Mouse (Mus musculus): ENCODE results near the gene Ica1. TPM values are rescaled to one million over a fixed set of nuclear protein-coding genes. Genes with fewer than 3 reads are reported as not detected.

The Ica1 gene
- polyA plus RNA-seq, 1 experiment from 2014 or later = 11.0 TPM

DNA sequence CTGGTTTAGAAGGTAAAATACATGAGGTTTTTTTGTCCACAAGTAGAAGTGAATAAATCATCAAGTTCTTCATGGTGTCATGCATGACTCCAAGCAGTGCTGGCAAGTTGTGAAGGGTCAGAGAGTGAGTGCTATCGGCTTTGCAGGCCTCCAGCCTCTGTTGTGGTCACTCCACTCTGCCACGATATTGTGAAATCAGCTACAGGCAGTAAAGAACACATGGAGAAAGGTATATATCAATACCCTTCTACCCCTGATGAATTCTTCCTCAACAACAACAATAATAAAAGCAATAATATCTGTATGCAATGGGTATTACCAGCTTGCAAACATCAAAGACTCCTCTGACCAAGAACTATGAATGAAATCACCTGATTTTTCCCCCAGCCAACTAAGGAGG lies 47.9 kb downstream of the Ica1 start:
- Histone ChIP-seq H3K4me2 (replicated peaks; ENCODE audit: low read depth) (no peak overlapping the region), H3K4me3 (ENCODE audit: low read depth, low read length) (no peak overlapping the region), H3K9ac (ENCODE audit: low read depth, low read length) (no peak overlapping the region), H3K27me3 (replicated peaks; ENCODE audit: control insufficient read depth, insufficient read depth, low read length) (no peaks in the 10 kb centered on the region), H3K9me3 (ENCODE audit: control insufficient read depth) (no peaks in the 10 kb centered on the region), H3K36me3 (ENCODE audit: control insufficient read depth, insufficient read depth) (no peaks in the 10 kb centered on the region), H3K4me1 (replicated peaks; ENCODE audit: control insufficient read depth, insufficient read depth, low read length) (no peaks in the 10 kb centered on the region), H3K27ac (ENCODE audit: low read depth, low read length) (no peak overlapping the region)
- 92% methylated on average over 2 of the region's 2 CpGs for WGBS
- no peak for TF ChIP-seq CTCF (IDR thresholded peaks at IDR 0.05; ENCODE audit: low read depth)
- no peak for ATAC-seq

DNA sequence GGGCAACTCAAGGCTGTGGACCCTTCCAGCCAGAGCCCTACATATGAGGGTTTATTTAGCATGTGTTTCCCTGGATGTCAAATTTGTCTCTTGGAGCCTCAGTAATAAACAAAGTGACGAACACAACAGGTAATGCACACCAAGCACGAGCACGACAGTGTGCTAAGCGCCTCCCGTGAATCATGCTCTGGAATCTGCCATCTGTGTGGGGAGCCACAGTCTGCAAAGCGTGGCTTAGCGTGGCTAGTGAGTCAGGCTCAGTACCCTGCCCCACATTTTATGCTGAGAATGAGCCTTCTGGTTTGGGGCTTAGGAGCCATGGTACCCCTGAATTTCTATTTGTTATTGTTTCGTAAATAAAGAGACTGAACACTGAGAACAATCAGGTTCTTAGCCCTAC lies 50.5 kb downstream of the Ica1 start:
- no peaks in the 10 kb centered on the region for H3K36me3 ChIP-seq (ENCODE audit: control insufficient read depth, insufficient read depth)
- no peaks in the 10 kb centered on the region for H3K9me3 ChIP-seq (ENCODE audit: control insufficient read depth)
- no peak overlapping the region for H3K27ac ChIP-seq (ENCODE audit: low read depth, low read length)
- no peak overlapping the region for H3K9ac ChIP-seq (ENCODE audit: low read depth, low read length)
- no peak for TF ChIP-seq CTCF (IDR thresholded peaks at IDR 0.05; ENCODE audit: low read depth)
- H3K4me2 ChIP-seq (replicated peaks; ENCODE audit: low read depth) = no peak overlapping the region
- H3K4me1 ChIP-seq (replicated peaks; ENCODE audit: control insufficient read depth, insufficient read depth, low read length) = no peaks in the 10 kb centered on the region
- no peaks in the 10 kb centered on the region for H3K27me3 ChIP-seq (replicated peaks; ENCODE audit: control insufficient read depth, insufficient read depth, low read length)
- 88% methylated on average over 8 of the region's 8 CpGs for WGBS
- H3K4me3 ChIP-seq (ENCODE audit: low read depth, low read length) = no peak overlapping the region
- ATAC-seq = no peak

DNA sequence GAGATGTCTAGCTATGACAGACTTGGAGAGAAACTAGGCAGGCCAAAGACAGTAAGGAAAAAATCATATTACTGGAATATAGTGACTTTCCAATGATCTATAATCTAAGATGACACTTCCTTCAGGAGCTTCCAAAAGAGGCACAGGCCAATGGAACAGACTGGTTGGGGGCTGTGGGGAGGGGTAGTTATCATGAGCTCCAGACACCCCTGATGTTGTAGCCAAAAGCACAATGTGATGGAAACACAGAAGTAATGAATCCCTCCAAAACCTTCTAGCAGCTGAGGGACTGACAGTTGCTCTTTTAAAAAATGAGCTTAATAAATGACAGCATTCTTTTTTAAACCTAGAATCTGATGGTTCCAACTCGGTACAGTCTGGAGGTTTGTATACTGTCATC lies 52.7 kb downstream of the Ica1 start:
- no peak for ATAC-seq
- no peak overlapping the region for H3K27ac ChIP-seq (ENCODE audit: low read depth, low read length)
- TF ChIP-seq CTCF (IDR thresholded peaks at IDR 0.05; ENCODE audit: low read depth) = no peak
- WGBS = 76% methylated on average over 1 of the region's 1 CpGs
- H3K9me3 ChIP-seq (ENCODE audit: control insufficient read depth) = no peaks in the 10 kb centered on the region
- no peak overlapping the region for H3K4me2 ChIP-seq (replicated peaks; ENCODE audit: low read depth)
- H3K4me1 ChIP-seq (replicated peaks; ENCODE audit: control insufficient read depth, insufficient read depth, low read length) = no peaks in the 10 kb centered on the region
- H3K36me3 ChIP-seq (ENCODE audit: control insufficient read depth, insufficient read depth) = no peaks in the 10 kb centered on the region
- no peak overlapping the region for H3K9ac ChIP-seq (ENCODE audit: low read depth, low read length)
- H3K27me3 ChIP-seq (replicated peaks; ENCODE audit: control insufficient read depth, insufficient read depth, low read length) = no peaks in the 10 kb centered on the region
- H3K4me3 ChIP-seq (ENCODE audit: low read depth, low read length) = no peak overlapping the region

DNA sequence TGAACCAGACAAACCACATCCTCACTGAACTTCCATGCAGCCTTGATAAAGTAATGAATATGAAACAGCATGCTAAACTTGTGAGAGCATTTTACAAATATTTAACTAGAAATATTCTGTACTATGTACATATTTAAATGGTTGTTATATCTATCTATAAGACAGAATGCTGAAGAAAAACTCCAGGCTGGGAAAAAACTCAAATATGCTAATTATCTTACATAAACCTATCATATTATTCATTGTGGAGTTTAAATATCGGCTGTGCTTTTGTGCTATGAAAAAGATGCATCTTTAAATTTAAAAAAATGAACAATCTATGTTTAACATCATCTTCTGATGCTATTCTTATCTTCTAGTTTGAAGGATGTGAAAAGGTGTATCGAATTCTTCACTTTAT lies 58.6 kb downstream of the Ica1 start:
- Histone ChIP-seq H3K9me3 (ENCODE audit: control insufficient read depth) (no peaks in the 10 kb centered on the region), H3K27me3 (replicated peaks; ENCODE audit: control insufficient read depth, insufficient read depth, low read length) (no peaks in the 10 kb centered on the region), H3K9ac (ENCODE audit: low read depth, low read length) (no peak overlapping the region), H3K27ac (ENCODE audit: low read depth, low read length) (no peak overlapping the region), H3K4me3 (ENCODE audit: low read depth, low read length) (no peak overlapping the region), H3K4me1 (replicated peaks; ENCODE audit: control insufficient read depth, insufficient read depth, low read length) (no peaks in the 10 kb centered on the region), H3K4me2 (replicated peaks; ENCODE audit: low read depth) (no peak overlapping the region), H3K36me3 (ENCODE audit: control insufficient read depth, insufficient read depth) (no peaks in the 10 kb centered on the region)
- ATAC-seq = no peak
- 91% methylated on average over 2 of the region's 2 CpGs for WGBS
- no peak for TF ChIP-seq CTCF (IDR thresholded peaks at IDR 0.05; ENCODE audit: low read depth)

DNA sequence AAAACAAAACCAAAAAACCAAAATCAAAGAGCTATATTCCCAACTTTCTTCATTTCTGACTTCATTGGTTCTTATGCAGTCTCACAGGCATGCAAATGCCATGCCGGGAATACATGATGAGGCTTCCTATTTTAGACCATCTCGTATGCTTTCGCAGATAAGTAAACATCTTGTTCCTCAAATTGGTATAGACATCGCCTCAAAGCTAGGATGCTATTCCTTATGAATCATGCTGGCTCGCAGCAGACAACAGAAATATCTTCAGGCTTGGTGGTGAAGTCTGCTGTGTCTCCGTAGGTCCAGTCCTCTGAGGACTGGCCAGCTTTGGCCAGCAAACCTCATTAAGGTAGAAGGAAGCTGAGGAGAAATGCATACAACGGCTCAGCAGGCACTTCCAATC lies 60.3 kb downstream of the Ica1 start:
- Histone ChIP-seq H3K36me3 (ENCODE audit: control insufficient read depth, insufficient read depth) (no peaks in the 10 kb centered on the region), H3K4me3 (ENCODE audit: low read depth, low read length) (no peak overlapping the region), H3K4me2 (replicated peaks; ENCODE audit: low read depth) (no peak overlapping the region), H3K27me3 (replicated peaks; ENCODE audit: control insufficient read depth, insufficient read depth, low read length) (no peaks in the 10 kb centered on the region), H3K9ac (ENCODE audit: low read depth, low read length) (no peak overlapping the region), H3K9me3 (ENCODE audit: control insufficient read depth) (no peaks in the 10 kb centered on the region), H3K4me1 (replicated peaks; ENCODE audit: control insufficient read depth, insufficient read depth, low read length) (no peaks in the 10 kb centered on the region), H3K27ac (ENCODE audit: low read depth, low read length) (no peak overlapping the region)
- WGBS = 90% methylated on average over 7 of the region's 7 CpGs
- no peak for TF ChIP-seq CTCF (IDR thresholded peaks at IDR 0.05; ENCODE audit: low read depth)
- no peak for ATAC-seq

DNA sequence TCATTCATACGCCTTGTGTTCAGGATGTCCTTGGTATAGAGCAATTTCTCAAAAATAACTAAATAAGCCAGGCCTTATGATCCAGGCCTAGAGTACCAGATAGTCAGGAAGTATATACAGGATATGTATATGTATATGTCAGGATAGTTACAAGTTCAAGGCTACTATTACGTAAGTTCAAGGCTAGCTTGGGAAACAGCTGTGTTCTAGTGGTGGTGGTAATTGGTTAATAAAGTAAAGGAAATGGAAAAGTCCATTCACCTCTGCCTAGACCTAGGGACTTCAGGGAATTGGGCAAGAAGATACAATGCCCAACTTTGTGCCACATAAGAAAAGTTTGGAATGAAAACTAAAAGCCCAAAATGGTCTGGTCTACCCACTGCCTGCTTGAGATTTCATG lies 61.7 kb downstream of the Ica1 start:
- TF ChIP-seq CTCF (IDR thresholded peaks at IDR 0.05; ENCODE audit: low read depth) = no peak
- 88% methylated on average over 2 of the region's 2 CpGs for WGBS
- Histone ChIP-seq H3K27me3 (replicated peaks; ENCODE audit: control insufficient read depth, insufficient read depth, low read length) (no peaks in the 10 kb centered on the region), H3K4me2 (replicated peaks; ENCODE audit: low read depth) (no peak overlapping the region), H3K9ac (ENCODE audit: low read depth, low read length) (no peak overlapping the region), H3K4me1 (replicated peaks; ENCODE audit: control insufficient read depth, insufficient read depth, low read length) (no peaks in the 10 kb centered on the region), H3K4me3 (ENCODE audit: low read depth, low read length) (no peak overlapping the region), H3K9me3 (ENCODE audit: control insufficient read depth) (no peaks in the 10 kb centered on the region), H3K27ac (ENCODE audit: low read depth, low read length) (no peak overlapping the region), H3K36me3 (ENCODE audit: control insufficient read depth, insufficient read depth) (no peaks in the 10 kb centered on the region)
- ATAC-seq = no peak

DNA sequence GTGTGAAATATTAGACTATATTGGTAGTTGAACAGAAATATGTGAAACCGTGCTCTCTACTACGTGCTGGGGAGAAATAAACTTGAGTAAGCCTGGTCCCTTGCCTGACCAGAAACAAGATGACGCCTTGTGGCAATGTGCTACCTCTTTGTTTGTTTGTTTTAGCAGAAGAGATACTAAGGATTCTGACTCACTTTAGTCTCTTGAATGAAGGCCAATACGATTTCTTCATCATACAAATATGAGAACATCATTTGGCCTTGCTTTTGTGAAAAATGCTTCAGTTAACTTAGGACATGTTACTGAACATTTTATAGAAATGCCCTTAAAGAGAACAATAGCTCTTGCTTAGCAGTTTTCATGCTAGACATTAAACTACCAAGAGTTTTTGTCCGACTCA lies 67.0 kb downstream of the Ica1 start:
- Histone ChIP-seq H3K36me3 (ENCODE audit: control insufficient read depth, insufficient read depth) (no peaks in the 10 kb centered on the region), H3K27me3 (replicated peaks; ENCODE audit: control insufficient read depth, insufficient read depth, low read length) (no peaks in the 10 kb centered on the region), H3K9ac (ENCODE audit: low read depth, low read length) (no peak overlapping the region), H3K4me2 (replicated peaks; ENCODE audit: low read depth) (no peak overlapping the region), H3K4me3 (ENCODE audit: low read depth, low read length) (no peak overlapping the region), H3K9me3 (ENCODE audit: control insufficient read depth) (no peaks in the 10 kb centered on the region), H3K4me1 (replicated peaks; ENCODE audit: control insufficient read depth, insufficient read depth, low read length) (no peaks in the 10 kb centered on the region), H3K27ac (ENCODE audit: low read depth, low read length) (no peak overlapping the region)
- 84% methylated on average over 5 of the region's 5 CpGs for WGBS
- ATAC-seq = no peak
- TF ChIP-seq CTCF (IDR thresholded peaks at IDR 0.05; ENCODE audit: low read depth) = no peak

All from intestine, postnatal 0 days (tissue).